Mouse (Mus musculus) limb, embryonic 14.5 days (tissue): ENCODE results near the gene Mgat4c. TPM values are rescaled to one million over a fixed set of nuclear protein-coding genes. Genes with fewer than 3 reads are reported as not detected.

Experiments
- ATAC-seq: fragments of 200-750 bp; cut with Nextera tagmentation; 2 replicates; pipeline ENCODE4 v1.8.0; 2017; ENCODE audit warnings: low read depth, moderate number of reproducible peaks, moderate TSS enrichment; ENCODE audit not compliant: low FRiP score
- DNase-seq: peaks from one replicate; pipeline ENCODE4 v3.0.0-alpha.2; 2015; ENCODE audit warnings: low spot score
- H3K27ac ChIP-seq: fragments of 300-500 bp; sonication (generic); replicated peaks from 2 replicates; pipeline ENCODE4 v1.5.1; 2014; ENCODE audit warnings: low read depth, mild to moderate bottlenecking, low read length, moderate library complexity, mixed read lengths
- H3K27me3 ChIP-seq: fragments of 300-500 bp; sonication (generic); 2 replicates; pipeline ENCODE4 v1.6.1; 2014; ENCODE audit warnings: low read length, mixed read lengths; ENCODE audit not compliant: control insufficient read depth, insufficient read depth
- H3K36me3 ChIP-seq: fragments of 300-500 bp; sonication (generic); 2 replicates; pipeline ENCODE4 v1.6.1; 2014; ENCODE audit warnings: mild to moderate bottlenecking, low read length, moderate library complexity, mixed read lengths; ENCODE audit not compliant: control insufficient read depth, insufficient read depth
- H3K4me1 ChIP-seq: fragments of 300-500 bp; sonication (generic); 2 replicates; pipeline ENCODE4 v1.6.1; 2014; ENCODE audit warnings: antibody characterized with exemption, low read length, mixed read lengths; ENCODE audit not compliant: control insufficient read depth, insufficient read depth
- H3K4me2 ChIP-seq: fragments of 300-500 bp; sonication (generic); replicated peaks from 2 replicates; pipeline ENCODE4 v1.6.1; 2014; ENCODE audit warnings: low read depth, mild to moderate bottlenecking, low read length, moderate library complexity; ENCODE audit not compliant: severe bottlenecking
- H3K4me3 ChIP-seq: fragments of 300-500 bp; sonication (generic); replicated peaks from 2 replicates; pipeline ENCODE4 v1.5.1; 2014; ENCODE audit warnings: low read length
- H3K9ac ChIP-seq: fragments of 300-500 bp; sonication (generic); 2 replicates; pipeline ENCODE4 v1.6.1; 2014; ENCODE audit warnings: mild to moderate bottlenecking, low read depth, low read length, moderate library complexity; ENCODE audit not compliant: severe bottlenecking
- H3K9me3 ChIP-seq: fragments of 300-500 bp; sonication (generic); 2 replicates; pipeline ENCODE4 v1.6.1; 2016; ENCODE audit warnings: low read length; ENCODE audit not compliant: control insufficient read depth
- POLR2A ChIP-seq: fragments of 200-500 bp; IDR thresholded peaks from 2 replicates; pipeline ENCODE4 v1.8.0; 2012; ENCODE audit warnings: inconsistent platforms, mild to moderate bottlenecking, moderate library complexity, borderline replicate concordance; ENCODE audit not compliant: insufficient read depth, insufficient read length; ENCODE audit errors: extremely low read depth
- WGBS: fragments of 180-500 bp; shearing (Covaris S2); extraction: QIAGEN DNeasy Blood & Tissue Kit; methylation state at CpG from one replicate; pipeline ENCODE4 v1.1.7; 2014; 5-methylcytosine and 5-hydroxymethylcytosine counted together
- polyA plus RNA-seq, 2 experiments: library from polyadenylated mRNA; depleted of rRNA in 1 of 2; stranded (reverse) in 1 of 2; unstranded in 1 of 2; fragments of >200 nt; fragmentation: Nextera tagmentation in 1 of 2; extraction: Ambion mirVana in 1 of 2; gene quantifications; 2 replicates each; pipeline versions ENCODE4 v1.2.1 to v1.2.3; 2012 to 2014

The Mgat4c gene
- polyA plus RNA-seq, 2 experiments, result 0.64 to 2.2 TPM

- TF ChIP-seq POLR2A, result no peak
- DNase-seq (no peak), ATAC-seq (no peak)
- H3K4me2 ChIP-seq, result no peak overlapping the region
- H3K4me1 ChIP-seq, result no peaks in the 10 kb centered on the region
- H3K27ac ChIP-seq, result no peak overlapping the region
- WGBS, result 83% methylated on average over 5 of the region's 5 CpGs
- H3K36me3 ChIP-seq, result no peaks in the 10 kb centered on the region
- H3K4me3 ChIP-seq, result no peak overlapping the region
- no peaks in the 10 kb centered on the region for H3K27me3 ChIP-seq
- no peak overlapping the region for H3K9ac ChIP-seq
- no peaks in the 10 kb centered on the region for H3K9me3 ChIP-seq
Measured at GRCm38 (mm10) chr10:102308892-102309479, 627.7 kb downstream of the Mgat4c start.

DNA sequence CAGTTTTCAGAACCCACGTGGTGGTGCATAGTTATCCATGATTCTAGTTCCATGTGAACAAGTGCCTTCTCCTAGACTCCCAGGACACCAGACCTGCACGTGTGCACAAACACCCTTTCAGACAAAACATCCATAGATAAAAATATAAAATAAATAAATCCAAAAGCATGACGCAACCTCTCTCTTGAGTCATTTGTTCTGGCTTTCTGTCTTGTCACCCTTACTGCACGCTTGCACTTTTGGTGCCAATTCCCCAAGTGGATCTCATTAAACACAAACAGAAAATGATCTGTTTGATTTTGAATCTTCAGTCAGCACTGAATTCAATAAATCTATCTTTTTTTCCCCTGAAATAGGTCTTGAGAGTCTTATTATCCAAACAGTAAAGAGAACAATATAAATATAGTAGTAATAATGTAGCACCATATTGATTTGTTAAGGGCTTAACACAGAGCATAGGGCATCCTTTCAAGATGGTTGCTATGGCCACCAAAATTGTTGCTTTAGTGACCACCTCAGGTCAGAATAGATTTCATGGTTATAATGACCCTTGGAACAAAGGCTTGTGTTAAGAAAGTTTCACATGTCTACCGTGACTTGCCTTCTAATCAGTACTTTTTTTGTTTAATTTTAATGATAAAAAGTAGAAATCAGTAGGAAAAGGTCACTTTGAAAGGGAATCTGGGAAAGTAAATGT, 684.5 kb downstream of the Mgat4c start:
- DNase-seq, result no peak
- Histone ChIP-seq H3K4me3 (no peak overlapping the region), H3K27ac (no peak overlapping the region), H3K9ac (no peak overlapping the region), H3K4me2 (no peak overlapping the region), H3K9me3 (no peaks in the 10 kb centered on the region), H3K36me3 (no peaks in the 10 kb centered on the region), H3K27me3 (no peaks in the 10 kb centered on the region), H3K4me1 (no peaks in the 10 kb centered on the region)
- 80% methylated on average over 5 of the region's 5 CpGs for WGBS
- no peak for TF ChIP-seq POLR2A
- no peak for ATAC-seq

GRCm38 (mm10) chr10:102370576-102370975, 689.3 kb downstream of the Mgat4c start:
- Histone ChIP-seq H3K27me3 (no peaks in the 10 kb centered on the region), H3K9me3 (no peaks in the 10 kb centered on the region), H3K9ac (no peak overlapping the region), H3K36me3 (no peaks in the 10 kb centered on the region), H3K27ac (no peak overlapping the region), H3K4me3 (no peak overlapping the region), H3K4me2 (no peak overlapping the region), H3K4me1 (no peaks in the 10 kb centered on the region)
- WGBS, result 87% methylated on average over 1 of the region's 1 CpGs
- no peak for TF ChIP-seq POLR2A
- no peak for DNase-seq
- ATAC-seq, result no peak

GRCm38 (mm10) chr10:102372111-102372510, 690.8 kb downstream of the Mgat4c start:
- no peak for TF ChIP-seq POLR2A
- H3K27me3 ChIP-seq, result no peaks in the 10 kb centered on the region
- no peaks in the 10 kb centered on the region for H3K9me3 ChIP-seq
- H3K4me1 ChIP-seq, result no peaks in the 10 kb centered on the region
- DNase-seq (no peak), ATAC-seq (no peak)
- H3K9ac ChIP-seq, result no peak overlapping the region
- no peaks in the 10 kb centered on the region for H3K36me3 ChIP-seq
- H3K27ac ChIP-seq, result no peak overlapping the region
- H3K4me2 ChIP-seq, result no peak overlapping the region
- H3K4me3 ChIP-seq, result no peak overlapping the region

DNA sequence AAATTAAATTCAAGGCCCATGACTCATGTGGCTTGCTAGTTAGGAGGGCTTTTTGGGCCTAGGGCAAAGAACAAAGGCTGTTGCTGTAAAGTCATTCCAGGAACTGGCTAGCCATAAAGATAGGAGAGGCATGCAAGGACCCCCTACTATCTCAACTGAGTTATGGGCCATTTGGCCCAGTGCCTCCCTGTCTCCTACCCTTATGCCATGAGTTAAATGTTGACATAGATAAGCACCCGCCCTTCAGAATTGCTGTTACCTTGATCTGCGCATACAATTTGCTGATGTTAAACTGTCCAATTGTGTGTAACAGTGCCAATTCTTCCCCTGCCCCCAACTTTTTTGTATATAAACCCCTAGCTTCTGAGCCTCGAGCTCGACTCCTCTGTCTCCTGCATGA, 692.8 kb downstream of the Mgat4c start:
- no peaks in the 10 kb centered on the region for H3K4me1 ChIP-seq
- no peak overlapping the region for H3K9ac ChIP-seq
- H3K4me3 ChIP-seq, result no peak overlapping the region
- no peaks in the 10 kb centered on the region for H3K27me3 ChIP-seq
- no peak for ATAC-seq
- H3K36me3 ChIP-seq, result no peaks in the 10 kb centered on the region
- H3K9me3 ChIP-seq, result no peaks in the 10 kb centered on the region
- no peak for TF ChIP-seq POLR2A
- no peak for DNase-seq
- WGBS, result 75% methylated on average over 4 of the region's 4 CpGs
- no peak overlapping the region for H3K27ac ChIP-seq
- H3K4me2 ChIP-seq, result no peak overlapping the region

- Histone ChIP-seq H3K4me3 (no peak overlapping the region), H3K27me3 (no peaks in the 10 kb centered on the region), H3K4me2 (no peak overlapping the region), H3K9ac (no peak overlapping the region), H3K27ac (no peak overlapping the region), H3K36me3 (no peaks in the 10 kb centered on the region), H3K4me1 (no peaks in the 10 kb centered on the region), H3K9me3 (no peaks in the 10 kb centered on the region)
- WGBS, result 65% methylated on average over 4 of the region's 4 CpGs
- DNase-seq, result no peak
- no peak for TF ChIP-seq POLR2A
- no peak for ATAC-seq
Measured at GRCm38 (mm10) chr10:102377377-102377776, 696.1 kb downstream of the Mgat4c start.
